Mouse (Mus musculus) erythroblast, embryonic 14.5 days (primary cell): ENCODE measurements around the gene Trem1. TPM values are rescaled to one million over a fixed set of nuclear protein-coding genes. Genes with fewer than 3 reads are reported as not detected.

Experiments
- H3K27me3 ChIP-seq: 2 replicates; pipeline ENCODE4 v1.6.1; 2012; ENCODE audit warnings: inconsistent platforms; ENCODE audit not compliant: control insufficient read depth
- H3K36me3 ChIP-seq: 2 replicates; pipeline ENCODE4 v1.6.1; 2012; ENCODE audit warnings: mild to moderate bottlenecking, inconsistent platforms; ENCODE audit not compliant: control insufficient read depth
- H3K4me1 ChIP-seq: 2 replicates; pipeline ENCODE4 v1.6.1; 2012; ENCODE audit warnings: inconsistent platforms; ENCODE audit not compliant: control insufficient read depth
- H3K4me3 ChIP-seq: replicated peaks from 2 replicates; pipeline ENCODE3; 2012; ENCODE audit warnings: moderate library complexity, mild to moderate bottlenecking, inconsistent platforms
- H3K9me3 ChIP-seq: 2 replicates; pipeline ENCODE4 v1.6.1; 2012; ENCODE audit warnings: low read length, inconsistent platforms, mixed read lengths; ENCODE audit not compliant: control insufficient read depth
- GATA1 ChIP-seq: IDR thresholded peaks from 2 replicates; pipeline ENCODE4 v1.6.1; 2012; ENCODE audit warnings: low read length, inconsistent platforms, mixed read lengths
- TAL1 ChIP-seq: IDR thresholded peaks from 3 replicates; pipeline ENCODE4 v1.6.1; 2012; ENCODE audit warnings: low read length, inconsistent platforms, mixed read lengths
- polyA plus RNA-seq: library from polyadenylated mRNA; stranded (reverse); fragments of >175 nt; gene quantifications from 2 replicates; pipeline ENCODE4 v1.2.3, GENCODE M21; 2012

The Trem1 gene
- polyA plus RNA-seq, 1 experiment = not detected

- Histone ChIP-seq H3K4me1 (peaks cover 57% of the 10 kb centered on the region), H3K36me3 (peaks cover 15% of the 10 kb centered on the region), H3K27me3 (no peaks in the 10 kb centered on the region), H3K9me3 (0 out of 2 replicates have a peak, but pooled peaks cover 2% of the 10 kb centered on the region), H3K4me3 (no peak overlapping the region)
- TF ChIP-seq GATA1 (no peak), TAL1 (no peak)
Observed at GRCm38 (mm10) chr17:48264662-48265061, 32.1 kb downstream of the Trem1 start.

GRCm38 (mm10) chr17:48266138-48266537 is 33.6 kb downstream of the Trem1 start:
- no peaks in the 10 kb centered on the region for H3K27me3 ChIP-seq
- no peaks in the 10 kb centered on the region for H3K9me3 ChIP-seq
- H3K4me1 ChIP-seq = peaks cover 71% of the 10 kb centered on the region
- no peak for TF ChIP-seq TAL1
- TF ChIP-seq GATA1 = no peak
- no peak overlapping the region for H3K4me3 ChIP-seq
- peaks cover 16% of the 10 kb centered on the region for H3K36me3 ChIP-seq

- Histone ChIP-seq H3K4me1 (peaks cover 78% of the 10 kb centered on the region), H3K4me3 (no peak overlapping the region), H3K27me3 (no peaks in the 10 kb centered on the region), H3K36me3 (peaks cover 16% of the 10 kb centered on the region), H3K9me3 (no peaks in the 10 kb centered on the region)
- no peak for TF ChIP-seq TAL1
- TF ChIP-seq GATA1 = no peak
Observed at GRCm38 (mm10) chr17:48266610-48267304, 34.2 kb downstream of the Trem1 start.

- H3K4me1 ChIP-seq = peaks cover 86% of the 10 kb centered on the region
- peaks cover 16% of the 10 kb centered on the region for H3K36me3 ChIP-seq
- no peaks in the 10 kb centered on the region for H3K27me3 ChIP-seq
- no peak overlapping the region for H3K4me3 ChIP-seq
- TF ChIP-seq TAL1 (no peak), GATA1 (no peak)
- H3K9me3 ChIP-seq = no peaks in the 10 kb centered on the region; the same call in 1 of the 2 replicates
Observed at GRCm38 (mm10) chr17:48267591-48267990, 35.0 kb downstream of the Trem1 start.

- Histone ChIP-seq H3K4me3 (no peak overlapping the region), H3K27me3 (no peaks in the 10 kb centered on the region), H3K4me1 (peaks cover 91% of the 10 kb centered on the region), H3K36me3 (peaks cover 20% of the 10 kb centered on the region), H3K9me3 (peaks cover 4% of the 10 kb centered on the region)
- TF ChIP-seq TAL1 = no peak
- TF ChIP-seq GATA1 = no peak
Observed at GRCm38 (mm10) chr17:48268276-48268675, 35.7 kb downstream of the Trem1 start.

- H3K27me3 ChIP-seq = no peaks in the 10 kb centered on the region
- peaks cover 5% of the 10 kb centered on the region for H3K9me3 ChIP-seq
- TF ChIP-seq TAL1 (no peak), GATA1 (no peak)
- peaks cover 16% of the 10 kb centered on the region for H3K36me3 ChIP-seq
- H3K4me3 ChIP-seq = peak overlapping the region; percentile 62
- peaks cover 95% of the 10 kb centered on the region for H3K4me1 ChIP-seq
Observed at GRCm38 (mm10) chr17:48269833-48270232, 37.3 kb downstream of the Trem1 start.

- peak overlapping the region; percentile 62 for H3K4me3 ChIP-seq
- no peaks in the 10 kb centered on the region for H3K27me3 ChIP-seq
- TF ChIP-seq GATA1 = peak; percentile 98
- TF ChIP-seq TAL1 = peak; percentile 89
- H3K36me3 ChIP-seq = peaks cover 16% of the 10 kb centered on the region
- H3K4me1 ChIP-seq = peaks cover 92% of the 10 kb centered on the region
- H3K9me3 ChIP-seq = peaks cover 5% of the 10 kb centered on the region
Observed at GRCm38 (mm10) chr17:48272158-48272557, 39.6 kb downstream of the Trem1 start.

- TF ChIP-seq TAL1 = no peak
- TF ChIP-seq GATA1 = no peak
- H3K9me3 ChIP-seq = peaks cover 5% of the 10 kb centered on the region
- H3K36me3 ChIP-seq = peaks cover 16% of the 10 kb centered on the region
- H3K27me3 ChIP-seq = no peaks in the 10 kb centered on the region
- peak overlapping the region; percentile 62 for H3K4me3 ChIP-seq
- H3K4me1 ChIP-seq = peaks cover 88% of the 10 kb centered on the region
Observed at GRCm38 (mm10) chr17:48272598-48272997, 40.0 kb downstream of the Trem1 start.

GRCm38 (mm10) chr17:48274098-48274497 is 41.5 kb downstream of the Trem1 start:
- Histone ChIP-seq H3K4me3 (no peak overlapping the region), H3K4me1 (peaks cover 76% of the 10 kb centered on the region)
- TF ChIP-seq TAL1 (no peak), GATA1 (no peak)

GRCm38 (mm10) chr17:48274885-48275284 is 42.3 kb downstream of the Trem1 start:
- Histone ChIP-seq H3K36me3 (peaks cover 9% of the 10 kb centered on the region), H3K4me3 (no peak overlapping the region), H3K9me3 (peaks cover 5% of the 10 kb centered on the region), H3K27me3 (no peaks in the 10 kb centered on the region), H3K4me1 (peaks cover 72% of the 10 kb centered on the region)
- TF ChIP-seq TAL1 = no peak
- TF ChIP-seq GATA1 = no peak

More at GRCm38 (mm10) chr17:48274098-48274497, 41.5 kb downstream of the Trem1 start:
- peaks cover 15% of the 10 kb centered on the region for H3K36me3 ChIP-seq
- H3K9me3 ChIP-seq = peaks cover 5% of the 10 kb centered on the region
- no peaks in the 10 kb centered on the region for H3K27me3 ChIP-seq
